Mouse (Mus musculus) kidney, adult 2 months (tissue): ENCODE measurements around the gene Cap1.

ENCODE experiments used
- CTCF ChIP-seq: fragments of 200-500 bp; conservative IDR thresholded peaks from 2 replicates; pipeline ENCODE4 v1.5.1; 2011; ENCODE audit warnings: low read depth, mild to moderate bottlenecking, control low read depth, low read length, moderate library complexity, mixed read lengths; ENCODE audit not compliant: insufficient read depth, insufficient read length
- POLR2A ChIP-seq: fragments of 200-500 bp; IDR thresholded peaks from one replicate; pipeline ENCODE4 v1.6.1; 2011; ENCODE audit warnings: low read depth, low read length, control low read depth

- TF ChIP-seq CTCF (no peak), POLR2A (no peak)
Measured at GRCm38 (mm10) chr4:122816202-122816601, 69.7 kb downstream of the Cap1 start.
